Comparison of ENCODE assay signal across 21 mouse cellular contexts in the genomic region with DNA sequence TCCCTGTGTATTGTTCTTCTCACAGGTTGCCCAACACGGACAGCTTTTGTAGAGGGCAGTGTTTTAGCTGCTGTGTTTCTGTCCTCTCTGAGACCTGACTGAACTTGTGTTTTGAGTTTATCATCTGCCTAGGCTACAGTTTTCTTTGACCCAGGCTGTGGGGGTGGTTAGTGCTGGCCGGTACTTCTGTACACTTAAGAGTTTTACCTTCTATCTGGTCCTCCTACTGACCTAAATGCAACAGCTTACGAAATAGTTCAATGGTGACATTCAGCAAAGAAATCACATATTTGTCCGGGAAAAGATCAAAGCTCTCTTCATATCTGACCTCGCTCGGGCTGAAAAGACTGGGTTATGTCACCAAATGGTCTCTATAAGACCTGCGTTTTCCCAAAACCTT. TPM values are rescaled to one million over a fixed set of nuclear protein-coding genes. Genes with fewer than 3 reads are reported as not detected.
DNase-seq lines count a peak whose midpoint lies in the region; ATAC-seq and TF ChIP-seq lines count a peak whose summit lies in the region.
"Had no signal": no experiment of that assay in that cellular context is flagged by ENCODE, and none has a peak within 500 bp of the region (broad histone marks: within the 10 kb centered on the region; RNA-seq: fewer than 3 reads in every experiment).

No protein-coding gene starts in this region.

- no peak for TF ChIP-seq CTCF in liver, adult 2 months (IDR thresholded peaks at IDR 0.05; ENCODE audit: low read depth, low read length)

- peaks cover 8% of the 10 kb centered on the region; the same call in 1 of the 2 replicates for H3K4me1 ChIP-seq in liver, adult 2 months (ENCODE audit: control insufficient read depth, insufficient read depth, low read length)
- no peaks in the 10 kb centered on the region for H3K4me1 ChIP-seq in liver, embryonic 15.5 days (replicated peaks)
- H3K4me1 ChIP-seq: embryonic facial prominence, embryonic 13.5 days; forebrain, embryonic 13.5 days; heart, embryonic 12.5 days; hindbrain, embryonic 15.5 days had no signal

- H3K79me2 ChIP-seq in liver, adult 2 months (ENCODE audit: control insufficient read depth, insufficient read depth, low read length), result no peaks in the 10 kb centered on the region

- ATAC-seq in liver, embryonic 15.5 days (ENCODE audit: insufficient read depth), result peak; percentile 85
- ATAC-seq: activated CD4-positive, CD25-positive, alpha-beta regulatory T cell, adult 4 months; forebrain, embryonic 13.5 days; forebrain, postnatal 0 days; Patski had no signal

- 17% methylated on average over 7 of the region's 7 CpGs for WGBS in liver, adult 2 months
- WGBS in liver, embryonic 15.5 days (ENCODE audit: insufficient replicate concordance), result 69% methylated on average over 7 of the region's 7 CpGs

- intact Hi-C loops in left cerebral cortex, postnatal 10 days (cut with DNase I), result no loop called here

- no peaks in the 10 kb centered on the region for H3K36me3 ChIP-seq in liver, adult 2 months (ENCODE audit: control insufficient read depth, insufficient read depth, low read length)
- H3K36me3 ChIP-seq in liver, embryonic 15.5 days (replicated peaks), result no peaks in the 10 kb centered on the region
- H3K36me3 ChIP-seq: embryonic facial prominence, embryonic 13.5 days; heart, embryonic 12.5 days; hindbrain, embryonic 15.5 days had no signal

- H3K9me3 ChIP-seq in liver, embryonic 15.5 days (replicated peaks), result no peaks in the 10 kb centered on the region

- no peak overlapping the region for H3K9ac ChIP-seq in liver, adult 2 months (ENCODE audit: low read depth, low read length)
- H3K9ac ChIP-seq in liver, embryonic 15.5 days, result no peak overlapping the region
- H3K9ac ChIP-seq: embryonic facial prominence, embryonic 13.5 days; forebrain, embryonic 13.5 days; forebrain, postnatal 0 days; heart, embryonic 12.5 days; hindbrain, embryonic 15.5 days had no signal

- peak; percentile 4 for DNase-seq in adrenal gland, adult 8-10 months
- no peak for DNase-seq in adrenal gland, postnatal 4 days (ENCODE audit: low spot score in 2 of 2)
- peak; percentile 99 for DNase-seq in liver, adult 2 months (ENCODE audit: extremely low read depth, low read depth, low spot score)
- no peak for DNase-seq in embryo, embryonic 11 days
- DNase-seq in left cerebral cortex, postnatal 10 days (ENCODE audit: extremely low spot score in 1 of 2, low spot score in 2 of 2), result no peak
- DNase-seq: cerebellum, adult 11-12 months; cerebellum, adult 9-10 months; cerebellum, postnatal 25 days; forebrain, postnatal 0 days; gastrocnemius, adult 2 months; gastrocnemius, postnatal 25 days; heart, postnatal 36 days had no signal

- no peaks in the 10 kb centered on the region for H3K27me3 ChIP-seq in liver, adult 2 months (ENCODE audit: control insufficient read depth, insufficient read depth, low read length)
- H3K27me3 ChIP-seq in liver, embryonic 15.5 days, result no peaks in the 10 kb centered on the region
- H3K27me3 ChIP-seq: CH12.LX; embryonic facial prominence, embryonic 13.5 days; forebrain, embryonic 13.5 days; heart, embryonic 12.5 days; hindbrain, embryonic 15.5 days had no signal

- peak overlapping the region; percentile 48; the same call in 1 of the 2 replicates for H3K27ac ChIP-seq in liver, adult 2 months (replicated peaks; ENCODE audit: insufficient read depth, low read depth, low read length)
- 0 out of 2 replicates have a peak overlapping the region, but pooled peaks have one; percentile 34 for H3K27ac ChIP-seq in liver, embryonic 15.5 days (replicated peaks)
- H3K27ac ChIP-seq: embryonic facial prominence, embryonic 13.5 days; forebrain, embryonic 13.5 days; gastrocnemius, adult 2 months; hindbrain, embryonic 15.5 days had no signal

- no peak for TF ChIP-seq POLR2A in liver, adult 2 months (IDR thresholded peaks at IDR 0.05; ENCODE audit: extremely low read depth, insufficient read depth, low read length)

- H3K4me2 ChIP-seq in liver, embryonic 15.5 days, result no peak overlapping the region
- H3K4me2 ChIP-seq: embryonic facial prominence, embryonic 13.5 days; forebrain, embryonic 13.5 days; heart, embryonic 12.5 days; hindbrain, embryonic 15.5 days had no signal

- no peak overlapping the region for H3K4me3 ChIP-seq in liver, adult 2 months (ENCODE audit: insufficient read depth, low read depth, low read length)
- no peak overlapping the region for H3K4me3 ChIP-seq in liver, embryonic 15.5 days (replicated peaks)
- H3K4me3 ChIP-seq: embryonic facial prominence, embryonic 13.5 days; forebrain, embryonic 13.5 days; gastrocnemius, adult 2 months; heart, embryonic 12.5 days; hindbrain, embryonic 15.5 days had no signal

RNA-seq across cellular contexts. Expression of a gene that starts 39.8 kb away (rescaled TPM):
- 10 to 100 TPM; 23.8 to 38.4 (median 26.1) TPM for total RNA-seq in adrenal gland, adult 8-10 months (2022)
- total RNA-seq in adrenal gland, postnatal 4 days (2021), result 10 to 100 TPM; 31.3 to 34.4 TPM
- total RNA-seq in liver, adult 2 months (2014; rRNA removed), result 25.8 and 29.2 TPM in 2 replicates
- 17.9 and 20.7 TPM in 2 replicates for polyA plus RNA-seq in liver, adult 2 months (2012; rRNA removed)
- polyA plus RNA-seq in liver, embryonic 15.5 days (2015; fragmentation: Nextera tagmentation; extraction: Ambion mirVana), result 5.7 and 6.2 TPM in 2 replicates
- 10 to 100 TPM; 40.2 to 41.2 TPM for total RNA-seq in left cerebral cortex, postnatal 10 days (2021)
- total RNA-seq: granulocyte monocyte progenitor cell, adult 5-6 weeks had no signal

Comparison
In these comparisons a context has a peak if more than half of its experiments do, and no peak if none do; other contexts are left out.
1. DNase-seq: peak in adrenal gland, adult 8-10 months (single experiment) and liver, adult 2 months (single experiment); none in adrenal gland, postnatal 4 days (0 of 2), embryo, embryonic 11 days (single experiment) and left cerebral cortex, postnatal 10 days (0 of 2).